Comparison of ENCODE assay signal across 10 mouse cellular contexts in genomic region chr7:118517819-118518218, GRCm38 (mm10). TPM values are rescaled to one million over a fixed set of nuclear protein-coding genes. Genes with fewer than 3 reads are reported as not detected.
A peak's percentile ranks its signal among the peaks of the same experiment; 100 is the strongest.
DNase-seq lines count a peak whose midpoint lies in the region; ATAC-seq and TF ChIP-seq lines count a peak whose summit lies in the region.
"Had no signal": no experiment of that assay in that cellular context is flagged by ENCODE, and none has a peak within 500 bp of the region (broad histone marks: within the 10 kb centered on the region; RNA-seq: fewer than 3 reads in every experiment).

No protein-coding gene starts in this region.

- no peak for TF ChIP-seq POLR2A in kidney, adult 2 months (IDR thresholded peaks at IDR 0.05; ENCODE audit: low read depth, low read length)
- peak; percentile 25; the same call in 1 of the 2 replicates for TF ChIP-seq POLR2A in bone marrow, adult 2 months (IDR thresholded peaks at IDR 0.05; ENCODE audit: borderline replicate concordance, control insufficient read depth, low read depth, low read length)

- no peaks in the 10 kb centered on the region for H3K27me3 ChIP-seq in kidney, adult 2 months (replicated peaks; ENCODE audit: control insufficient read depth, insufficient read depth, low read length)
- H3K27me3 ChIP-seq in kidney, embryonic 15.5 days: no peaks in the 10 kb centered on the region
- H3K27me3 ChIP-seq in midbrain, embryonic 14.5 days (ENCODE audit: control insufficient read depth, insufficient read depth, low read length): no peaks in the 10 kb centered on the region
- H3K27me3 ChIP-seq: limb, embryonic 15.5 days had no signal

- H3K9me3 ChIP-seq in kidney, embryonic 15.5 days (replicated peaks): no peaks in the 10 kb centered on the region
- no peaks in the 10 kb centered on the region for H3K9me3 ChIP-seq in midbrain, embryonic 14.5 days (ENCODE audit: control insufficient read depth, low read length)
- H3K9me3 ChIP-seq: limb, embryonic 15.5 days had no signal

- no peak overlapping the region for H3K4me2 ChIP-seq in kidney, embryonic 15.5 days
- H3K4me2 ChIP-seq in midbrain, embryonic 14.5 days (ENCODE audit: low read length): no peak overlapping the region
- H3K4me2 ChIP-seq: limb, embryonic 15.5 days had no signal

- H3K4me1 ChIP-seq in kidney, adult 2 months (ENCODE audit: control insufficient read depth, insufficient read depth, low read length): no peaks in the 10 kb centered on the region; the same call in 1 of the 2 replicates
- H3K4me1 ChIP-seq in kidney, embryonic 15.5 days: peaks cover 6% of the 10 kb centered on the region; the same call in 1 of the 2 replicates
- no peaks in the 10 kb centered on the region; the same call in 1 of the 2 replicates for H3K4me1 ChIP-seq in bone marrow, adult 2 months (ENCODE audit: control insufficient read depth, insufficient read depth, low read length)
- no peaks in the 10 kb centered on the region for H3K4me1 ChIP-seq in midbrain, embryonic 14.5 days (ENCODE audit: control insufficient read depth, insufficient read depth, low read length)

- peak; percentile 56 for TF ChIP-seq CTCF in kidney, adult 2 months (conservative IDR thresholded peaks at IDR 0.05; ENCODE audit: insufficient read depth, insufficient read length, low read depth, low read length)
- peak; percentile 75 for TF ChIP-seq CTCF in bone marrow, adult 2 months (IDR thresholded peaks at IDR 0.05; ENCODE audit: control insufficient read depth, insufficient read depth, low read length)

- 70% methylated on average over 2 of the region's 2 CpGs for WGBS in kidney, adult 2 months
- 65% methylated on average over 2 of the region's 2 CpGs for WGBS in kidney, embryonic 15.5 days
- 67% methylated on average over 2 of the region's 2 CpGs for WGBS in bone marrow, adult 2 months
- 69% methylated on average over 2 of the region's 2 CpGs for WGBS in midbrain, embryonic 14.5 days

- no peaks in the 10 kb centered on the region for H3K36me3 ChIP-seq in kidney, adult 2 months (ENCODE audit: control insufficient read depth, insufficient read depth, low read length)
- 0 out of 2 replicates have a peak, but pooled peaks cover 1% of the 10 kb centered on the region for H3K36me3 ChIP-seq in kidney, embryonic 15.5 days
- H3K36me3 ChIP-seq in midbrain, embryonic 14.5 days (ENCODE audit: control insufficient read depth, insufficient read depth, low read length): no peaks in the 10 kb centered on the region; the same call in 1 of the 2 replicates

- H3K9ac ChIP-seq in kidney, embryonic 15.5 days: no peak overlapping the region
- H3K9ac ChIP-seq in midbrain, embryonic 14.5 days (replicated peaks; ENCODE audit: low read length): no peak overlapping the region
- H3K9ac ChIP-seq: limb, embryonic 15.5 days had no signal

- no peak overlapping the region for H3K27ac ChIP-seq in kidney, adult 2 months (ENCODE audit: insufficient read depth, low read depth, low read length)
- no peak overlapping the region for H3K27ac ChIP-seq in kidney, embryonic 15.5 days
- H3K27ac ChIP-seq in bone marrow, adult 2 months (ENCODE audit: control insufficient read depth, insufficient read depth, low read depth, low read length, poor library complexity): no peak overlapping the region
- no peak overlapping the region for H3K27ac ChIP-seq in midbrain, embryonic 14.5 days (replicated peaks; ENCODE audit: low read depth, low read length)
- H3K27ac ChIP-seq: limb, embryonic 15.5 days had no signal

- H3K4me3 ChIP-seq in kidney, adult 2 months (ENCODE audit: insufficient read depth, low read depth, low read length): no peak overlapping the region
- no peak overlapping the region for H3K4me3 ChIP-seq in kidney, embryonic 15.5 days (replicated peaks)
- H3K4me3 ChIP-seq in bone marrow, adult 2 months (replicated peaks; ENCODE audit: control insufficient read depth, low read depth, low read length): no peak overlapping the region
- H3K4me3 ChIP-seq in midbrain, embryonic 14.5 days (replicated peaks; ENCODE audit: low read depth, low read length): no peak overlapping the region
- H3K4me3 ChIP-seq: limb, embryonic 15.5 days had no signal

- no peak for DNase-seq in kidney, adult 2 months
- peak; percentile 44 to 63 for DNase-seq in kidney, postnatal 4 days
- peak; percentile 4 for DNase-seq in midbrain, embryonic 14.5 days
- DNase-seq in layer of hippocampus, adult 9-11 months: no peak
- DNase-seq in cerebellum, adult 11 months: no peak
- no peak for DNase-seq in heart, adult 9 months (ENCODE audit: low spot score in 2 of 2)
- DNase-seq: thymus, postnatal 14 days had no signal

- ATAC-seq in kidney, embryonic 15.5 days (replicated peaks; ENCODE audit: low FRiP score): no peak
- no peak for ATAC-seq in midbrain, embryonic 14.5 days (ENCODE audit: low FRiP score, low TSS enrichment)

RNA-seq across cellular contexts. Expression of gene Coq7, which starts 15.3 kb away (rescaled TPM):
- 75.9 and 82.6 TPM in 2 replicates for polyA plus RNA-seq in kidney, adult 2 months (2012; rRNA removed)
- 136 and 137 TPM in 2 replicates for polyA plus RNA-seq in kidney, embryonic 15.5 days (2015; fragmentation: Nextera tagmentation; extraction: Ambion mirVana)
- 19.2 and 55.1 TPM in 2 replicates for polyA plus RNA-seq in bone marrow, adult 2 months (2011; ENCODE audit: insufficient read depth, insufficient read length, low replicate concordance, missing spikeins)
- polyA plus RNA-seq in midbrain, embryonic 14.5 days (2014; fragmentation: Nextera tagmentation; extraction: Ambion mirVana): 93.7 and 103 TPM in 2 replicates

RNA-seq across cellular contexts. Expression of gene Itpripl2, which starts 26.0 kb away (rescaled TPM):
- 6.9 and 7.9 TPM in 2 replicates for polyA plus RNA-seq in kidney, adult 2 months (2012; rRNA removed)
- polyA plus RNA-seq in kidney, embryonic 15.5 days (2015; fragmentation: Nextera tagmentation; extraction: Ambion mirVana): 4.6 and 5.1 TPM in 2 replicates
- polyA plus RNA-seq in bone marrow, adult 2 months (2011; ENCODE audit: insufficient read depth, insufficient read length, low replicate concordance, missing spikeins): 4.8 and 13.8 TPM in 2 replicates
- polyA plus RNA-seq in midbrain, embryonic 14.5 days (2014; fragmentation: Nextera tagmentation; extraction: Ambion mirVana): 0.28 and 0.63 TPM in 2 replicates

Comparison
In these comparisons a context has a peak if more than half of its experiments do, and no peak if none do; other contexts are left out.
1. DNase-seq: peak in kidney, postnatal 4 days (2 of 2) and midbrain, embryonic 14.5 days (single experiment); none in kidney, adult 2 months (single experiment), layer of hippocampus, adult 9-11 months (single experiment), cerebellum, adult 11 months (single experiment) and heart, adult 9 months (0 of 2).